Mouse (Mus musculus) liver, postnatal 0 days (tissue): Measurements from ENCODE around the gene Crip3. TPM values are rescaled to one million over a fixed set of nuclear protein-coding genes. Genes with fewer than 3 reads are reported as not detected.

Experiments used
- ATAC-seq: fragments of 200-750 bp; cut with Nextera tagmentation; 2 replicates; pipeline ENCODE4 v1.8.0; 2017; ENCODE audit warnings: mild to moderate bottlenecking, moderate library complexity
- DNase-seq: peaks from one replicate; pipeline ENCODE4 v3.0.0-alpha.2; 2016
- H3K27ac ChIP-seq: fragments of 300-500 bp; sonication (generic); 2 replicates; pipeline ENCODE4 v1.5.1; 2014; ENCODE audit warnings: antibody characterized with exemption, moderate library complexity, mild to moderate bottlenecking, low read depth
- H3K27me3 ChIP-seq: fragments of 300-500 bp; sonication (generic); 2 replicates; pipeline ENCODE4 v1.6.1; 2014; ENCODE audit warnings: low read length, control low read depth, mixed read lengths; ENCODE audit not compliant: insufficient read depth
- H3K36me3 ChIP-seq: fragments of 300-500 bp; sonication (generic); replicated peaks from 2 replicates; pipeline ENCODE4 v1.6.1; 2014; ENCODE audit warnings: mild to moderate bottlenecking, control low read depth, low read length, moderate library complexity, mixed read lengths; ENCODE audit not compliant: insufficient read depth
- H3K4me1 ChIP-seq: fragments of 300-500 bp; sonication (generic); 2 replicates; pipeline ENCODE4 v1.6.1; 2014; ENCODE audit warnings: antibody characterized with exemption, mild to moderate bottlenecking, control low read depth; ENCODE audit not compliant: insufficient read depth
- H3K4me2 ChIP-seq: fragments of 300-500 bp; sonication (generic); 2 replicates; pipeline ENCODE4 v1.6.1; 2014; ENCODE audit warnings: low read depth, mild to moderate bottlenecking, low read length, moderate library complexity, mixed read lengths
- H3K4me3 ChIP-seq: fragments of 300-500 bp; sonication (generic); 2 replicates; pipeline ENCODE4 v1.5.1; 2014; ENCODE audit warnings: low read depth, low read length
- H3K9ac ChIP-seq: fragments of 300-500 bp; sonication (generic); replicated peaks from 2 replicates; pipeline ENCODE4 v1.6.1; 2014; ENCODE audit warnings: mild to moderate bottlenecking, moderate library complexity
- H3K9me3 ChIP-seq: fragments of 300-500 bp; sonication (generic); 2 replicates; pipeline ENCODE4 v1.6.1; 2016; ENCODE audit warnings: mild to moderate bottlenecking, control low read depth, low read length, mixed read lengths
- CTCF ChIP-seq: sonication (generic); IDR thresholded peaks from 2 replicates; pipeline ENCODE4 v1.5.1; 2016; ENCODE audit warnings: antibody characterized with exemption, low read depth
- EP300 ChIP-seq: IDR thresholded peaks from 2 replicates; pipeline ENCODE4 v1.6.1; 2016; ENCODE audit warnings: antibody characterized with exemption, low read depth, mild to moderate bottlenecking
- WGBS: fragments of 180-500 bp; shearing (Covaris S2); extraction: QIAGEN DNeasy Blood & Tissue Kit; methylation state at CpG from one replicate; pipeline ENCODE4 v1.1.7; 2014; ENCODE audit not compliant: insufficient replicate concordance; 5-methylcytosine and 5-hydroxymethylcytosine counted together
- polyA plus RNA-seq: library from polyadenylated mRNA; unstranded; fragments of >200 nt; fragmentation: Nextera tagmentation; extraction: Ambion mirVana; gene quantifications from 2 replicates; pipeline ENCODE4 v1.2.1, GENCODE M21; 2015

Crip3 gene
- polyA plus RNA-seq, 1 experiment from 2014 or later = not detected

- DNase-seq = no peak
- H3K27me3 ChIP-seq = peaks cover 3% of the 10 kb centered on the region; the same call in 1 of the 2 replicates
- TF ChIP-seq EP300 (no peak), CTCF (peak; percentile 65)
Observed at GRCm38 (mm10) chr17:46436672-46437366, 8.1 kb downstream of the Crip3 start.

DNA sequence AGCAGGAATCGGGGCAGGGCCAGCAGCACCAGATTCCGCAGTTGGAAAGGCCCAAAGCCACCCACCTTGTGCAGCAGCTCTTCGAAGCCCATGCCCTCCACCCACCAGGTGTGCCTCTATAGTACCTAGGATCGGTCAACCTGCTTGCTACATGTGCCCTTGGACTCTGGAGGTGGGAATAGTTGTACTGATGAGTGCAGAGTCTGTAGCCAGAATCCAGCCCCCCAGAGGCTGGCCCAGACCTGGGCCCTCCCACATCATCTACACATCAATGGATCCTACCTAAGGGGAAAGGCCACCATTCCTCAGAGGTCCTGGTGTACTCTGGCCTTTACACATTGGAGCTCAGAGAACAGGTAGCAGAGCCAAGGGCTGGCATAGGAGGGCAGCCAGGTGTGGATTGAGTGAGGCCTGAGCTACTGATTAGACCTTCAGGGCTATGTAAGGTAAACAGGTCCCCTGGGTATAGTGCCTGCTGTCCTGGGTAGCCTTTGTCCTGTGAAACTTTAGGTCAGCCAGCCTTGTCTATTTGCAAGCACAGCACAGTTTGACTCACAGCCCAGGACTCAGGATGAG, 9.7 kb downstream of the Crip3 start, which contains the start of gene Slc22a7:
Gene Slc22a7, minus strand, starts transcription at position 160 of the 576 bp plus-strand sequence.
- Histone ChIP-seq H3K27me3 (peaks cover 12% of the 10 kb centered on the region), H3K4me2 (no peak within 1 kb of the TSS), H3K4me1 (no peaks in the 10 kb centered on the region), H3K27ac (no peak within 1 kb of the TSS), H3K9me3 (no peaks in the 10 kb centered on the region), H3K36me3 (no peaks in the 10 kb centered on the region), H3K9ac (no peak within 1 kb of the TSS), H3K4me3 (no peak within 1 kb of the TSS)
- WGBS = 80% methylated on average over 4 of the region's 4 CpGs
- DNase-seq (no peak), ATAC-seq (peak; percentile 76)
- TF ChIP-seq EP300 = no peak
- no peak for TF ChIP-seq CTCF

More at GRCm38 (mm10) chr17:46436672-46437366, 8.1 kb downstream of the Crip3 start:
- WGBS = 26% methylated on average over 23 of the region's 23 CpGs
- ATAC-seq = peak; percentile 54
- Histone ChIP-seq H3K9ac (no peak overlapping the region), H3K9me3 (no peaks in the 10 kb centered on the region), H3K4me2 (no peak overlapping the region), H3K4me3 (no peak overlapping the region), H3K4me1 (no peaks in the 10 kb centered on the region), H3K36me3 (no peaks in the 10 kb centered on the region), H3K27ac (no peak overlapping the region)

GRCm38 (mm10) chr17:46439176-46439575, 10.4 kb downstream of the Crip3 start:
- H3K27ac ChIP-seq = no peak overlapping the region
- WGBS = 86% methylated on average over 10 of the region's 10 CpGs

GRCm38 (mm10) chr17:46444839-46445579, 16.3 kb downstream of the Crip3 start:
- WGBS = 5% methylated on average over 47 of the region's 50 CpGs
- no peaks in the 10 kb centered on the region for H3K4me1 ChIP-seq
- H3K9ac ChIP-seq = no peak overlapping the region
- no peak overlapping the region for H3K4me3 ChIP-seq
- TF ChIP-seq CTCF (no peak), EP300 (no peak)
- no peaks in the 10 kb centered on the region for H3K36me3 ChIP-seq
- no peak overlapping the region for H3K27ac ChIP-seq
- no peaks in the 10 kb centered on the region for H3K9me3 ChIP-seq
- DNase-seq = no peak
- no peak overlapping the region for H3K4me2 ChIP-seq
- no peak for ATAC-seq
- peaks cover 40% of the 10 kb centered on the region for H3K27me3 ChIP-seq

More at GRCm38 (mm10) chr17:46439176-46439575, 10.4 kb downstream of the Crip3 start:
- H3K4me3 ChIP-seq = no peak overlapping the region
- ATAC-seq = no peak
- H3K27me3 ChIP-seq = peaks cover 20% of the 10 kb centered on the region
- H3K4me2 ChIP-seq = no peak overlapping the region
- no peak overlapping the region for H3K9ac ChIP-seq
- no peaks in the 10 kb centered on the region for H3K36me3 ChIP-seq
- TF ChIP-seq EP300 (no peak), CTCF (no peak)
- no peak for DNase-seq
- no peaks in the 10 kb centered on the region for H3K9me3 ChIP-seq
- no peaks in the 10 kb centered on the region for H3K4me1 ChIP-seq

GRCm38 (mm10) chr17:46446264-46446663, 17.5 kb downstream of the Crip3 start:
- DNase-seq (no peak), ATAC-seq (no peak)
- Histone ChIP-seq H3K4me3 (no peak overlapping the region), H3K9ac (no peak overlapping the region), H3K4me2 (no peak overlapping the region), H3K4me1 (no peaks in the 10 kb centered on the region), H3K36me3 (no peaks in the 10 kb centered on the region), H3K9me3 (no peaks in the 10 kb centered on the region), H3K27me3 (peaks cover 40% of the 10 kb centered on the region), H3K27ac (no peak overlapping the region)
- no peak for TF ChIP-seq EP300
- TF ChIP-seq CTCF = no peak
- 85% methylated on average over 16 of the region's 16 CpGs for WGBS

DNA sequence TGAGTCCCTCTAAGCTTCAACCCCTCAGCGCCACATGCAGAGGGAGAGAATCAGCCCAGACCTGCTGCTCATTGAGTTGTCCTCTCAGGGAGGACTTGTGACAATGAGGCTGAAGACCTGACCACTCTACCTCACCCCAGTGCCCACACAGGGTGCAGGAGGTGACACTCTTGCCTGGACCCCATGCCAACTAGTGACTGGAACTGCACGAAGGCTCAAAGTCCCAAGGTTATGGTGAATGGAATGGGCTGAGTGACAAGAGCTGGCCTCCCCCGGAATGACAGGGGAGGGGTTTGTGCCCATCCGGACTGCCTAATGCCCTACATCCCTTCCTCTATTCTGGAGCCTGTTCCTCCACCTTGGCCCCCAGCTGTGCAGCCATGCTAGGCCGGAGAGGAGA, 24.0 kb downstream of the Crip3 start:
- Histone ChIP-seq H3K4me1 (peaks cover 10% of the 10 kb centered on the region), H3K27me3 (peaks cover 41% of the 10 kb centered on the region), H3K27ac (no peak overlapping the region), H3K4me2 (no peak overlapping the region), H3K9ac (no peak overlapping the region), H3K9me3 (no peaks in the 10 kb centered on the region), H3K36me3 (no peaks in the 10 kb centered on the region), H3K4me3 (no peak overlapping the region)
- TF ChIP-seq CTCF (no peak), EP300 (no peak)
- 36% methylated on average over 5 of the region's 5 CpGs for WGBS
- DNase-seq = no peak
- peak; percentile 57; the same call in 1 of the 2 replicates for ATAC-seq
